Mouse (Mus musculus): ENCODE results near the gene Golga1.

- TF ChIP-seq CTCF (IDR thresholded peaks at IDR 0.05; ENCODE audit: low read depth) (no peak), EP300 (IDR thresholded peaks at IDR 0.05; ENCODE audit: low read depth) (no peak)
Measured at GRCm38 (mm10) chr2:38987371-38987770, 78.0 kb downstream of the Golga1 start.

Data from heart, postnatal 0 days (tissue).